Mouse (Mus musculus): Measurements from ENCODE around the gene Acp7.

DNA sequence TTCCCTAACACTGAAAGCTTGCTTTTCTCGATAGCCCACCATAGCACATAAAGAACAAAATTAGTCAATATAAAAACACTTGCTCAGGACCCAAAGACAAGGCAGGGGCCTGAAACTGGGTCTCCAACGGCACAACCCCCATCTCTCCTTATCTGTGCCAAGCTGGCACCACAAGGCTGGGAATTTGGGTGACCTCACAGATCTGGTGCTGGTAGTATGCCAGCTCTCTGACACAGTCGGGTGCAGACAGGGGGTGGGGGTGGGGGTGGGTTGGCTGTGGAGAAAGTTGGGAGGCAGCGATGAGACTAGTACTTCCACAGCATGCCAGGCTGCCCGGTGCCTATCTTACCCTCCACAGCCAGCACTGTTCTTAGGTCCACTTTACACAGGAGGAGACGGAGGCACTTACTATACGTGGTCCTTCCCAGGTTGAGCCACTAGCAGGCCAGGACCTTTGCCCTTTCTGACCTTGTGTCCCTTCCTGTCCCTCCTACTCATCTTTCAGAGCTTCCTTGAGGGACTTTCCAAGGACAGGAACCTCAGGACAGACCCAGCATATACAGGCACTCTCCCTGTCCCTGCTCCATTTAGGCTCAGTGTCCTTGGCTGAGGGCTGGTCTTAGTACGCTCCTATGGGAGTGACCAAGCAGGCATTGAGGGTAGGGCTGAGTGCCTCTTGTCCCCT is 35.2 kb downstream of the Acp7 start:
- no peak for TF ChIP-seq GATA1 (IDR thresholded peaks at IDR 0.05; ENCODE audit: borderline replicate concordance, low read length)
- TF ChIP-seq FLI1 (IDR thresholded peaks at IDR 0.05; ENCODE audit: low read length), result no peak

Data from megakaryocyte, embryonic 14.5 days (primary cell).